ENCODE assay signal across 29 mouse cellular contexts in genomic region chr13:15699116-15699515, GRCm38 (mm10).
"Had no signal": no experiment of that assay in that cellular context is flagged by ENCODE, and none has a peak within 500 bp of the region (broad histone marks: within the 10 kb centered on the region; RNA-seq: fewer than 3 reads in every experiment).

No protein-coding gene starts in this region.

- H3K9me3 ChIP-seq: limb, embryonic 12.5 days; liver, embryonic 12.5 days; liver, embryonic 13.5 days; liver, embryonic 15.5 days; lung, embryonic 15.5 days; megakaryocyte, embryonic 14.5 days; midbrain, embryonic 10.5 days; midbrain, embryonic 12.5 days; midbrain, embryonic 13.5 days; midbrain, embryonic 15.5 days; neural tube, embryonic 12.5 days had no signal

- DNase-seq: left cerebral cortex, postnatal 4 days; liver; liver, embryonic 13.5 days; liver, postnatal 0 days; lung, adult 18-20 months; lung, adult 2 months; lung, postnatal 10 days; lung, postnatal 14 days; lung, postnatal 36 days; lung, postnatal 4 days; midbrain, embryonic 14.5 days had no signal

- H3K27me3 ChIP-seq: limb, embryonic 12.5 days; liver, embryonic 12.5 days; liver, embryonic 13.5 days; liver, embryonic 15.5 days; lung, embryonic 15.5 days; megakaryocyte, embryonic 14.5 days; midbrain, embryonic 12.5 days; midbrain, embryonic 13.5 days; midbrain, embryonic 15.5 days; neural tube, embryonic 12.5 days had no signal

- H3K4me1 ChIP-seq: limb, embryonic 12.5 days; liver, embryonic 12.5 days; liver, embryonic 13.5 days; liver, embryonic 15.5 days; megakaryocyte, embryonic 14.5 days; midbrain, embryonic 12.5 days; neural tube, embryonic 12.5 days had no signal

- ATAC-seq: liver, embryonic 12.5 days; liver, postnatal 0 days; lung, postnatal 0 days; midbrain, embryonic 13.5 days; midbrain, embryonic 15.5 days; midbrain, embryonic 16.5 days had no signal

- H3K36me3 ChIP-seq: limb, embryonic 12.5 days; liver, embryonic 12.5 days; liver, embryonic 13.5 days; liver, embryonic 15.5 days; lung, embryonic 15.5 days; midbrain, embryonic 12.5 days; midbrain, embryonic 13.5 days; midbrain, embryonic 15.5 days; neural tube, embryonic 12.5 days had no signal

- H3K9ac ChIP-seq: limb, embryonic 12.5 days; liver, embryonic 12.5 days; liver, embryonic 13.5 days; liver, embryonic 14.5 days; liver, embryonic 15.5 days; liver, postnatal 0 days; lung, embryonic 14.5 days; lung, embryonic 15.5 days; midbrain, embryonic 12.5 days; midbrain, embryonic 13.5 days; midbrain, embryonic 15.5 days; neural tube, embryonic 12.5 days had no signal

- H3K27ac ChIP-seq: left cerebral cortex, adult 2 months; liver, embryonic 12.5 days; liver, embryonic 13.5 days; liver, embryonic 14.5 days; liver, embryonic 15.5 days; lung, embryonic 15.5 days; macrophage; midbrain, embryonic 10.5 days; midbrain, embryonic 12.5 days; midbrain, embryonic 13.5 days; midbrain, embryonic 15.5 days; neural tube, embryonic 12.5 days had no signal

- H3K4me2 ChIP-seq: limb, embryonic 12.5 days; liver, embryonic 11.5 days; liver, embryonic 12.5 days; liver, embryonic 13.5 days; liver, embryonic 15.5 days; lung, embryonic 14.5 days; lung, embryonic 15.5 days; midbrain, embryonic 12.5 days; midbrain, embryonic 13.5 days; midbrain, embryonic 15.5 days; neural tube, embryonic 12.5 days had no signal

- H3K4me3 ChIP-seq: left cerebral cortex, adult 2 months; limb, embryonic 12.5 days; liver, embryonic 12.5 days; liver, embryonic 13.5 days; liver, embryonic 15.5 days; lung, embryonic 15.5 days; megakaryocyte, embryonic 14.5 days; midbrain, embryonic 10.5 days; midbrain, embryonic 12.5 days; midbrain, embryonic 13.5 days; midbrain, embryonic 15.5 days; myocyte; neural tube, embryonic 12.5 days had no signal
